Mouse (Mus musculus): ENCODE data around the gene Syt1. TPM values are rescaled to one million over a fixed set of nuclear protein-coding genes. Genes with fewer than 3 reads are reported as not detected.

The Syt1 gene
- polyA plus RNA-seq, 1 experiment = 0.67 TPM

GRCm38 (mm10) chr10:108601672-108602412 lies 408.9 kb downstream of the Syt1 start:
- Histone ChIP-seq H3K4me3 (ENCODE audit: low read depth, low read length) (no peak overlapping the region), H3K4me1 (ENCODE audit: control insufficient read depth, insufficient read depth, insufficient read length, low read length) (no peaks in the 10 kb centered on the region), H3K27ac (ENCODE audit: insufficient read depth, low read depth, low read length) (no peak overlapping the region), H3K36me3 (ENCODE audit: control insufficient read depth, insufficient read depth, low read length) (no peaks in the 10 kb centered on the region), H3K27me3 (ENCODE audit: control insufficient read depth, insufficient read depth, low read length) (no peaks in the 10 kb centered on the region)
- 47% methylated on average over 8 of the region's 8 CpGs for WGBS
- no peak for TF ChIP-seq CTCF (IDR thresholded peaks at IDR 0.05; ENCODE audit: extremely low read depth, insufficient read length, insufficient replicate concordance, low read depth, low read length)
- TF ChIP-seq POLR2A (IDR thresholded peaks at IDR 0.05; ENCODE audit: low read depth, low read length) = no peak

GRCm38 (mm10) chr10:108600693-108601092 lies 410.1 kb downstream of the Syt1 start:
- no peak for TF ChIP-seq POLR2A (IDR thresholded peaks at IDR 0.05; ENCODE audit: low read depth, low read length)
- TF ChIP-seq CTCF (IDR thresholded peaks at IDR 0.05; ENCODE audit: extremely low read depth, insufficient read length, insufficient replicate concordance, low read depth, low read length) = no peak
- no peaks in the 10 kb centered on the region for H3K4me1 ChIP-seq (ENCODE audit: control insufficient read depth, insufficient read depth, insufficient read length, low read length)
- WGBS = 89% methylated on average over 9 of the region's 9 CpGs
- H3K27me3 ChIP-seq (ENCODE audit: control insufficient read depth, insufficient read depth, low read length) = no peaks in the 10 kb centered on the region
- H3K27ac ChIP-seq (ENCODE audit: insufficient read depth, low read depth, low read length) = no peak overlapping the region
- no peaks in the 10 kb centered on the region for H3K36me3 ChIP-seq (ENCODE audit: control insufficient read depth, insufficient read depth, low read length)
- H3K4me3 ChIP-seq (ENCODE audit: low read depth, low read length) = no peak overlapping the region

GRCm38 (mm10) chr10:108597385-108597784 lies 413.4 kb downstream of the Syt1 start:
- no peaks in the 10 kb centered on the region for H3K27me3 ChIP-seq (ENCODE audit: control insufficient read depth, insufficient read depth, low read length)
- TF ChIP-seq CTCF (IDR thresholded peaks at IDR 0.05; ENCODE audit: extremely low read depth, insufficient read length, insufficient replicate concordance, low read depth, low read length) (peak; percentile 35; the same call in 1 of the 2 replicates), POLR2A (IDR thresholded peaks at IDR 0.05; ENCODE audit: low read depth, low read length) (no peak)
- H3K36me3 ChIP-seq (ENCODE audit: control insufficient read depth, insufficient read depth, low read length) = no peaks in the 10 kb centered on the region
- no peak overlapping the region for H3K4me3 ChIP-seq (ENCODE audit: low read depth, low read length)
- WGBS = 80% methylated on average over 1 of the region's 1 CpGs
- no peaks in the 10 kb centered on the region for H3K4me1 ChIP-seq (ENCODE audit: control insufficient read depth, insufficient read depth, insufficient read length, low read length)
- H3K27ac ChIP-seq (ENCODE audit: insufficient read depth, low read depth, low read length) = no peak overlapping the region

GRCm38 (mm10) chr10:108596162-108596927 lies 414.4 kb downstream of the Syt1 start:
- WGBS = 16% methylated on average over 11 of the region's 11 CpGs

GRCm38 (mm10) chr10:108589355-108589754 lies 421.4 kb downstream of the Syt1 start:
- H3K27ac ChIP-seq (ENCODE audit: insufficient read depth, low read depth, low read length) = no peak overlapping the region
- TF ChIP-seq POLR2A (IDR thresholded peaks at IDR 0.05; ENCODE audit: low read depth, low read length) = no peak
- TF ChIP-seq CTCF (IDR thresholded peaks at IDR 0.05; ENCODE audit: extremely low read depth, insufficient read length, insufficient replicate concordance, low read depth, low read length) = no peak
- H3K36me3 ChIP-seq (ENCODE audit: control insufficient read depth, insufficient read depth, low read length) = no peaks in the 10 kb centered on the region
- H3K4me1 ChIP-seq (ENCODE audit: control insufficient read depth, insufficient read depth, insufficient read length, low read length) = no peaks in the 10 kb centered on the region
- no peaks in the 10 kb centered on the region for H3K27me3 ChIP-seq (ENCODE audit: control insufficient read depth, insufficient read depth, low read length)
- WGBS = 86% methylated on average over 3 of the region's 3 CpGs
- no peak overlapping the region for H3K4me3 ChIP-seq (ENCODE audit: low read depth, low read length)

More at GRCm38 (mm10) chr10:108596162-108596927, 414.4 kb downstream of the Syt1 start:
- H3K27me3 ChIP-seq (ENCODE audit: control insufficient read depth, insufficient read depth, low read length) = no peaks in the 10 kb centered on the region
- H3K4me3 ChIP-seq (ENCODE audit: low read depth, low read length) = no peak overlapping the region
- H3K36me3 ChIP-seq (ENCODE audit: control insufficient read depth, insufficient read depth, low read length) = no peaks in the 10 kb centered on the region
- H3K4me1 ChIP-seq (ENCODE audit: control insufficient read depth, insufficient read depth, insufficient read length, low read length) = no peaks in the 10 kb centered on the region
- no peak for TF ChIP-seq CTCF (IDR thresholded peaks at IDR 0.05; ENCODE audit: extremely low read depth, insufficient read length, insufficient replicate concordance, low read depth, low read length)
- no peak for TF ChIP-seq POLR2A (IDR thresholded peaks at IDR 0.05; ENCODE audit: low read depth, low read length)
- H3K27ac ChIP-seq (ENCODE audit: insufficient read depth, low read depth, low read length) = no peak overlapping the region

GRCm38 (mm10) chr10:108588924-108589323 lies 421.9 kb downstream of the Syt1 start:
- Histone ChIP-seq H3K27me3 (ENCODE audit: control insufficient read depth, insufficient read depth, low read length) (no peaks in the 10 kb centered on the region), H3K4me3 (ENCODE audit: low read depth, low read length) (no peak overlapping the region), H3K27ac (ENCODE audit: insufficient read depth, low read depth, low read length) (no peak overlapping the region), H3K4me1 (ENCODE audit: control insufficient read depth, insufficient read depth, insufficient read length, low read length) (no peaks in the 10 kb centered on the region), H3K36me3 (ENCODE audit: control insufficient read depth, insufficient read depth, low read length) (no peaks in the 10 kb centered on the region)
- TF ChIP-seq POLR2A (IDR thresholded peaks at IDR 0.05; ENCODE audit: low read depth, low read length) (no peak), CTCF (IDR thresholded peaks at IDR 0.05; ENCODE audit: extremely low read depth, insufficient read length, insufficient replicate concordance, low read depth, low read length) (no peak)
- WGBS = 84% methylated on average over 3 of the region's 3 CpGs

GRCm38 (mm10) chr10:108583694-108584093 lies 427.1 kb downstream of the Syt1 start:
- no peak overlapping the region for H3K27ac ChIP-seq (ENCODE audit: insufficient read depth, low read depth, low read length)
- no peak overlapping the region for H3K4me3 ChIP-seq (ENCODE audit: low read depth, low read length)
- WGBS = 37% methylated on average over 11 of the region's 11 CpGs
- H3K36me3 ChIP-seq (ENCODE audit: control insufficient read depth, insufficient read depth, low read length) = no peaks in the 10 kb centered on the region
- no peaks in the 10 kb centered on the region for H3K27me3 ChIP-seq (ENCODE audit: control insufficient read depth, insufficient read depth, low read length)
- no peaks in the 10 kb centered on the region for H3K4me1 ChIP-seq (ENCODE audit: control insufficient read depth, insufficient read depth, insufficient read length, low read length)
- no peak for TF ChIP-seq CTCF (IDR thresholded peaks at IDR 0.05; ENCODE audit: extremely low read depth, insufficient read length, insufficient replicate concordance, low read depth, low read length)
- no peak for TF ChIP-seq POLR2A (IDR thresholded peaks at IDR 0.05; ENCODE audit: low read depth, low read length)
